Mouse (Mus musculus) liver, postnatal 0 days (tissue): ENCODE measurements at regions not wholly inside any gene's neighbourhood (a gene's known extent, or its start where the extent isn't known, plus 50 kb on each side); places are given as distances from the start of the nearest gene placed in this dataset.

Experiments used
- CTCF ChIP-seq: sonication (generic); IDR thresholded peaks from 2 replicates; pipeline ENCODE4 v1.5.1; 2016; ENCODE audit warnings: antibody characterized with exemption, low read depth
- EP300 ChIP-seq: IDR thresholded peaks from 2 replicates; pipeline ENCODE4 v1.6.1; 2016; ENCODE audit warnings: antibody characterized with exemption, low read depth, mild to moderate bottlenecking

DNA sequence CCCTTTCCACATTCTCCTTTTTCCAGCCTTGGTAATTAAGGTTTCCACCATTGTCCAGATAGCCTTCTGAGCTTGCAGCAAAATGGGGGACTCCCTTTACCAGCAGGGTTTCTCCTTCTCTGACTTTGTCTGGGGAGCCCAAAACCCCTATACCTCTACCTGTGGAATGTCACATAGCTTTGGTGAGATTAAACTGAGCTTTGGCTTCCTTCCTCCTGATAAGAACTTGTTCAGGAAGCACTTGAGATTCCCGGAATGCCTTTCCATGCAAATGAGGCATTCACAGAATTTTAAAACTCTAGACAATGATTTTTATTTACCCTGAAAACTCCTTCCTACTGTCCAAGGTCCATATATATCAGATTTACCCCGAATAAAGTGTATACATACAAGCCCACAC is 49.8 kb upstream of the Amn1 start:
- TF ChIP-seq EP300 = no peak
- no peak for TF ChIP-seq CTCF
